Mouse (Mus musculus) MEL (cell line): ENCODE measurements around the gene Igflr1. TPM values are rescaled to one million over a fixed set of nuclear protein-coding genes. Genes with fewer than 3 reads are reported as not detected.

Experiments used
- DNase-seq: peaks from one replicate; pipeline ENCODE4 v3.0.0; 2011; ENCODE audit warnings: low read depth, low spot score
- H3K27ac ChIP-seq: 2 replicates; pipeline ENCODE4 v1.5.1; 2012; ENCODE audit warnings: low read depth, mild to moderate bottlenecking, control low read depth, low read length, moderate library complexity; ENCODE audit not compliant: control insufficient read depth
- H3K27me3 ChIP-seq, 2 experiments: fragments of 150-350 bp in 1 of 2; sonication (generic) in 1 of 2; 2 replicates each; pipeline ENCODE4 v1.6.1; 2012; ENCODE audit warnings: low read length in 2 of 2, mild to moderate bottlenecking in 2 of 2, improper control_type of control experiment in 1 of 2, moderate library complexity in 1 of 2; ENCODE audit not compliant: insufficient read depth in 2 of 2, control insufficient read depth in 1 of 2
- H3K36me3 ChIP-seq, 2 experiments: 2 replicates each; pipeline ENCODE4 v1.6.1; 2012 to 2014; ENCODE audit warnings: low read length in 2 of 2, improper control_type of control experiment in 1 of 2, inconsistent platforms in 1 of 2, mild to moderate bottlenecking in 1 of 2; ENCODE audit not compliant: insufficient read depth in 2 of 2, control insufficient read depth in 1 of 2
- H3K4me1 ChIP-seq, 2 experiments: fragments of 150-350 bp in 1 of 2; sonication (generic) in 1 of 2; 2 replicates each; pipeline ENCODE4 v1.6.1; 2012; ENCODE audit warnings: low read length in 2 of 2, improper control_type of control experiment in 1 of 2, mild to moderate bottlenecking in 1 of 2; ENCODE audit not compliant: insufficient read depth in 2 of 2, control insufficient read depth in 1 of 2
- H3K4me3 ChIP-seq, 2 experiments: fragments of 150-350 bp in 1 of 2; sonication (generic) in 1 of 2; 2 replicates each; pipeline ENCODE4 v1.5.1; 2012; ENCODE audit warnings: low read depth in 2 of 2, low read length in 2 of 2, mild to moderate bottlenecking in 2 of 2, moderate library complexity in 2 of 2, control low read depth in 1 of 2, improper control_type of control experiment in 1 of 2; ENCODE audit not compliant: control insufficient read depth in 1 of 2, insufficient read depth in 1 of 2
- H3K79me2 ChIP-seq: 2 replicates; pipeline ENCODE4 v1.6.1; 2012; ENCODE audit warnings: mild to moderate bottlenecking, low read length, moderate library complexity; ENCODE audit not compliant: control insufficient read depth, poor library complexity, insufficient read depth
- H3K9ac ChIP-seq: 2 replicates; pipeline ENCODE4 v1.6.1; 2012; ENCODE audit warnings: low read depth, mild to moderate bottlenecking, control low read depth, low read length, moderate library complexity; ENCODE audit not compliant: control insufficient read depth, poor library complexity, severe bottlenecking
- H3K9me3 ChIP-seq: fragments of 150-350 bp; sonication (generic); replicated peaks from 2 replicates; pipeline ENCODE4 v1.6.1; 2012; ENCODE audit warnings: mild to moderate bottlenecking, low read length, improper control_type of control experiment, moderate library complexity; ENCODE audit not compliant: insufficient read depth
- CHD1 ChIP-seq: IDR thresholded peaks from 2 replicates; pipeline ENCODE4 v1.6.1; 2012; ENCODE audit warnings: low read depth, mild to moderate bottlenecking, inconsistent platforms, low read length, improper control_type of control experiment
- CTCF ChIP-seq, 3 experiments: IDR thresholded peaks in 2 of 3; conservative IDR thresholded peaks in 1 of 3; 2 replicates each; pipeline ENCODE4 v1.5.1; 2011 to 2012; ENCODE audit warnings: low read length in 3 of 3, low read depth in 2 of 3, mild to moderate bottlenecking in 2 of 3, improper control_type of control experiment in 1 of 3, inconsistent platforms in 1 of 3, mixed read lengths in 1 of 3, moderate library complexity in 1 of 3; ENCODE audit not compliant: control insufficient read depth in 1 of 3, insufficient read depth in 1 of 3, poor library complexity in 1 of 3, severe bottlenecking in 1 of 3
- E2F4 ChIP-seq: IDR thresholded peaks from 2 replicates; pipeline ENCODE4 v1.6.1; 2011; ENCODE audit warnings: low read depth, low read length, improper control_type of control experiment, borderline replicate concordance
- GABPA ChIP-seq: IDR thresholded peaks from 2 replicates; pipeline ENCODE4 v1.6.1; 2012; ENCODE audit warnings: low read depth, mild to moderate bottlenecking, inconsistent platforms, low read length, improper control_type of control experiment, moderate library complexity
- GATA1 ChIP-seq: IDR thresholded peaks from 2 replicates; pipeline ENCODE4 v1.6.1; 2011; ENCODE audit warnings: low read depth, low read length, improper control_type of control experiment
- HCFC1 ChIP-seq: IDR thresholded peaks from 2 replicates; pipeline ENCODE4 v1.6.1; 2012; ENCODE audit warnings: low read depth, mild to moderate bottlenecking, inconsistent platforms, low read length, improper control_type of control experiment, moderate library complexity
- KAT2A ChIP-seq: conservative IDR thresholded peaks from 2 replicates; pipeline ENCODE4 v1.6.1; 2012; ENCODE audit warnings: low read depth, low read length, improper control_type of control experiment, inconsistent platforms
- MAFK ChIP-seq: IDR thresholded peaks from 2 replicates; pipeline ENCODE4 v1.6.1; 2011; ENCODE audit warnings: low read depth, mild to moderate bottlenecking, low read length, improper control_type of control experiment, borderline replicate concordance
- MAX ChIP-seq: IDR thresholded peaks from 2 replicates; pipeline ENCODE4 v1.6.1; 2011; ENCODE audit warnings: low read length, improper control_type of control experiment
- MEF2A ChIP-seq: IDR thresholded peaks from 2 replicates; pipeline ENCODE4 v1.6.1; 2014; ENCODE audit warnings: low read depth, mild to moderate bottlenecking, inconsistent platforms, low read length, improper control_type of control experiment; ENCODE audit not compliant: poor library complexity, insufficient replicate concordance, severe bottlenecking; ENCODE audit errors: extremely low read depth
- MYC ChIP-seq: IDR thresholded peaks from 2 replicates; pipeline ENCODE4 v1.6.1; 2011; ENCODE audit warnings: low read depth, mild to moderate bottlenecking, low read length, improper control_type of control experiment, moderate library complexity
- NRF1 ChIP-seq: IDR thresholded peaks from 2 replicates; pipeline ENCODE4 v1.6.1; 2014; ENCODE audit warnings: low read depth, mild to moderate bottlenecking, inconsistent platforms, low read length, improper control_type of control experiment, moderate library complexity; ENCODE audit not compliant: poor library complexity, insufficient read depth, severe bottlenecking
- POLR2AphosphoS2 ChIP-seq: IDR thresholded peaks from 2 replicates; pipeline ENCODE4 v1.6.1; 2011; ENCODE audit warnings: low read length, improper control_type of control experiment
- RAD21 ChIP-seq: IDR thresholded peaks from 2 replicates; pipeline ENCODE4 v1.6.1; 2011; ENCODE audit warnings: mild to moderate bottlenecking, low read depth, low read length, improper control_type of control experiment
- SIN3A ChIP-seq: IDR thresholded peaks from 2 replicates; pipeline ENCODE4 v1.6.1; 2012; ENCODE audit warnings: low read length, improper control_type of control experiment, inconsistent platforms
- SMC3 ChIP-seq: IDR thresholded peaks from 2 replicates; pipeline ENCODE4 v1.6.1; 2011; ENCODE audit warnings: low read depth, low read length, improper control_type of control experiment
- TBP ChIP-seq: IDR thresholded peaks from 2 replicates; pipeline ENCODE4 v1.8.0; 2011; ENCODE audit warnings: low read depth, low read length, improper control_type of control experiment
- TCF12 ChIP-seq: IDR thresholded peaks from 2 replicates; pipeline ENCODE4 v1.6.1; 2014; ENCODE audit warnings: low read depth, mild to moderate bottlenecking, inconsistent platforms, low read length, improper control_type of control experiment, moderate library complexity
- UBTF ChIP-seq: IDR thresholded peaks from 2 replicates; pipeline ENCODE4 v1.6.1; 2012; ENCODE audit warnings: low read depth, mild to moderate bottlenecking, inconsistent platforms, low read length, improper control_type of control experiment, moderate library complexity, borderline replicate concordance; ENCODE audit not compliant: insufficient read depth
- USF2 ChIP-seq, 2 experiments: IDR thresholded peaks; 2 replicates each; pipeline ENCODE4 v1.6.1; 2011 to 2012; ENCODE audit warnings: improper control_type of control experiment in 2 of 2, low read length in 2 of 2, borderline replicate concordance in 1 of 2, inconsistent platforms in 1 of 2, low read depth in 1 of 2, mild to moderate bottlenecking in 1 of 2; ENCODE audit not compliant: insufficient read depth in 1 of 2
- ZC3H11A ChIP-seq: IDR thresholded peaks from 2 replicates; pipeline ENCODE4 v1.6.1; 2012; ENCODE audit warnings: low read depth, mild to moderate bottlenecking, inconsistent platforms, low read length, improper control_type of control experiment
- polyA plus RNA-seq, 2 experiments: library from polyadenylated mRNA; stranded (reverse) in 1 of 2; unstranded in 1 of 2; fragments of >175 nt in 1 of 2; fragments of >200 nt in 1 of 2; gene quantifications; 2 replicates each; pipeline versions ENCODE4 v1.2.1 to v1.2.4; 2012; ENCODE audit warnings: low replicate concordance in 2 of 2, low read depth in 1 of 2; ENCODE audit not compliant: insufficient read length in 2 of 2, insufficient read depth in 1 of 2, missing spikeins in 1 of 2
- total RNA-seq: library from RNA; depleted of rRNA; stranded (reverse); fragments of 300-350 nt; gene quantifications from 2 replicates; pipeline ENCODE4 v1.2.3, GENCODE M21; 2012; rRNA removed

The Igflr1 gene
- total RNA-seq, result 1.3 and 1.7 TPM in 2 replicates
- 1 to 10 TPM in 1 of 2 experiments, not detected in 1; 3.1 TPM for polyA plus RNA-seq

DNA sequence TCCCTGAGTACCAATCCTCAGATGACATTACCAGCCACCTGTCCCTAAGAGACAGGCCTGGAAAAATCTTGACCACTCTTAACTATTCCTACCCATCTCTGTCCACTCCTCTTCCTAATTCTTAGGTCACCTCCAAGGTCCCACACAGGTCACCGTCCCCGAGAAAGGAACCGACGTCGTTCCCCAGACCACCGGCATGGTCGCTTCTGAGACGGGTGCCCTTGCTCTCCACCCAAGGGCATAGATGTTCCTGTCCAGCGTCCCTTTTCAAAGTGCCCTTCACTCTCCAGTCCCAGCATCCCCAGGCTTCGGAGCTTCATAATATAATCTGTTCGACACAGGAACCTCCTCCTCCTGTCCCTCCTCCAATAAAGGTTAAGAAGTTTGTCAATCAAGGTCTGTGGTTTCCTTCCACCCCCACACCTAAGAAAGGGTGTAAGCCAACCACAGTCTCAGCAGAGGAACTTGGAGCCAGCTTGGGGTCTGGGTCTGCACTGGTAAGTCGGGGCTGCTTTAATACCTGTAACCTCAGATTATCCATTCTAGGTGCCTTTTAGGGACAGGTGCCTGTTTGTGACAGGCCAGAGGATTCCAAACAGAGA lies at the start of gene Igflr1:
TSS of gene Igflr1 (plus strand) at position 458 of the 602 bp plus-strand sequence.
- no peaks in the 10 kb centered on the region for H3K27me3 ChIP-seq
- H3K36me3 ChIP-seq, result peaks cover 0 to 4% of the 10 kb centered on the region in 2 experiments; a peak in 1 of 4 replicates
- peaks cover 2 to 10% of the 10 kb centered on the region in 2 experiments; a peak in 2 of 4 replicates for H3K4me1 ChIP-seq
- no peak within 1 kb of the TSS for H3K4me3 ChIP-seq
- TF ChIP-seq MAX (no peak), USF2 (IDR thresholded peaks at IDR 0.05; ENCODE audit: borderline replicate concordance in 1 of 2, insufficient read depth in 1 of 2, low read depth in 1 of 2, low read length in 2 of 2) (no peak), UBTF (no peak), NRF1 (no peak), RAD21 (no peak), SMC3 (no peak), MYC (no peak), MAFK (no peak), TBP (no peak), GATA1 (no peak), POLR2AphosphoS2 (no peak), TCF12 (no peak), SIN3A (no peak), GABPA (no peak)
- no peaks in the 10 kb centered on the region for H3K9me3 ChIP-seq
- DNase-seq, result no peak
- no peak within 1 kb of the TSS for H3K27ac ChIP-seq
- no peak within 1 kb of the TSS for H3K9ac ChIP-seq
- peaks cover 6% of the 10 kb centered on the region for H3K79me2 ChIP-seq

DNA sequence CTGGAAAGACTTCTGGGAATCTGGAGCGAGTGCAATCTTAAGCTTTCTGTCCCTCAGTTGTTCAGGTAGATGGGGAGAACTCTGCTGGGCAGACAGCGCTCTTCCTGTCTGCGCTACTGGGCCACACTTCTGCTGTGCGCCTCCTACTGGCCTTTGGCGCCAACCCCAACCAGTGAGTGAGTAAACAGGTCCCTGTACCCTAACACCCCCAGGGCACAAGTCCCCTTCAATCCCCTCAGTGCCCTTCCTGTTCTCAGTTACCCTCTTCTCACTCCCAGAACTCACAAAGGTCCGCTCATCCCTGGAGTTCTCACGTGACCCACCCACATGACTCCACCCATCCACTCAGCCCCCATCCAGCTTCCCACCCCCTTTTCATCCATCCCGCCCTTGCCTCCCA lies 46.9 kb upstream of the Igflr1 start:
- Histone ChIP-seq H3K27me3 (no peaks in the 10 kb centered on the region), H3K4me3 (no peak overlapping the region), H3K4me1 (no peaks in the 10 kb centered on the region), H3K9ac (no peak overlapping the region), H3K9me3 (no peaks in the 10 kb centered on the region), H3K36me3 (no peaks in the 10 kb centered on the region), H3K79me2 (no peaks in the 10 kb centered on the region), H3K27ac (no peak overlapping the region)
- DNase-seq, result no peak
- TF ChIP-seq KAT2A (no peak), MAX (no peak), CTCF (IDR thresholded peaks at IDR 0.05 in 2 of 3, conservative IDR thresholded peaks at IDR 0.05 in 1 of 3; ENCODE audit: control insufficient read depth in 1 of 3, insufficient read depth in 1 of 3, low read depth in 2 of 3, low read length in 3 of 3, poor library complexity in 1 of 3, severe bottlenecking in 1 of 3) (peak in 1 of 3 experiments; percentile 31; a peak in 1 of 6 replicates), TCF12 (no peak), CHD1 (no peak), HCFC1 (no peak), MEF2A (no peak), E2F4 (no peak), ZC3H11A (no peak)
- TF ChIP-seq, all 39 proteins: peak for 1
